Mouse (Mus musculus): ENCODE measurements at regions not wholly inside any gene's neighbourhood (a gene's known extent, or its start where the extent isn't known, plus 50 kb on each side); places are given as distances from the start of the nearest gene placed in this dataset.
A peak's percentile ranks its signal among the peaks of the same experiment; 100 is the strongest.

GRCm38 (mm10) chr8:89152867-89153595 is 109.1 kb upstream of the Sall1 start:
- Histone ChIP-seq H3K36me3 (no peaks in the 10 kb centered on the region), H3K4me1 (0 out of 2 replicates have a peak, but pooled peaks cover 11% of the 10 kb centered on the region), H3K4me3 (replicated peaks) (no peak overlapping the region), H3K4me2 (0 out of 2 replicates have a peak overlapping the region, but pooled peaks have one; percentile 5), H3K9ac (no peak overlapping the region), H3K27me3 (replicated peaks) (no peaks in the 10 kb centered on the region), H3K9me3 (no peaks in the 10 kb centered on the region), H3K27ac (no peak overlapping the region)
- 32% methylated on average over 17 of the region's 17 CpGs for WGBS
- no peak for ATAC-seq (ENCODE audit: insufficient read depth, low FRiP score, low read depth)

- Histone ChIP-seq H3K9ac (no peak overlapping the region), H3K4me2 (no peak overlapping the region)
- WGBS, result 58% methylated on average over 8 of the region's 8 CpGs
Observed at GRCm38 (mm10) chr8:89152331-89152730, 108.4 kb upstream of the Sall1 start.

GRCm38 (mm10) chr8:89150952-89151351 is 107.0 kb upstream of the Sall1 start:
- Histone ChIP-seq H3K27ac (no peak overlapping the region), H3K9me3 (no peaks in the 10 kb centered on the region), H3K4me3 (replicated peaks) (no peak overlapping the region), H3K36me3 (no peaks in the 10 kb centered on the region), H3K4me1 (0 out of 2 replicates have a peak, but pooled peaks cover 11% of the 10 kb centered on the region), H3K4me2 (no peak overlapping the region), H3K9ac (no peak overlapping the region), H3K27me3 (replicated peaks) (no peaks in the 10 kb centered on the region)
- ATAC-seq (ENCODE audit: insufficient read depth, low FRiP score, low read depth), result no peak
- WGBS, result 74% methylated on average over 2 of the region's 2 CpGs

More at GRCm38 (mm10) chr8:89152331-89152730, 108.4 kb upstream of the Sall1 start:
- H3K27me3 ChIP-seq (replicated peaks), result no peaks in the 10 kb centered on the region
- H3K9me3 ChIP-seq, result no peaks in the 10 kb centered on the region
- no peak overlapping the region for H3K27ac ChIP-seq
- H3K4me3 ChIP-seq (replicated peaks), result no peak overlapping the region
- ATAC-seq (ENCODE audit: insufficient read depth, low FRiP score, low read depth), result no peak
- 0 out of 2 replicates have a peak, but pooled peaks cover 11% of the 10 kb centered on the region for H3K4me1 ChIP-seq
- H3K36me3 ChIP-seq, result no peaks in the 10 kb centered on the region

- H3K9me3 ChIP-seq, result no peaks in the 10 kb centered on the region
- 0 out of 2 replicates have a peak, but pooled peaks cover 5% of the 10 kb centered on the region for H3K27me3 ChIP-seq (replicated peaks)
- H3K4me2 ChIP-seq, result no peak overlapping the region
- no peaks in the 10 kb centered on the region for H3K36me3 ChIP-seq
- 59% methylated on average over 8 of the region's 8 CpGs for WGBS
- no peak overlapping the region for H3K9ac ChIP-seq
- 0 out of 2 replicates have a peak, but pooled peaks cover 2% of the 10 kb centered on the region for H3K4me1 ChIP-seq
- no peak for ATAC-seq (ENCODE audit: insufficient read depth, low FRiP score, low read depth)
- no peak overlapping the region for H3K4me3 ChIP-seq (replicated peaks)
- H3K27ac ChIP-seq, result no peak overlapping the region
Observed at GRCm38 (mm10) chr8:89141529-89142235, 97.7 kb upstream of the Sall1 start.

- 60% methylated on average over 3 of the region's 3 CpGs for WGBS
Observed at GRCm38 (mm10) chr8:89139876-89140275, 95.9 kb upstream of the Sall1 start.

GRCm38 (mm10) chr8:89138416-89139125 is 94.6 kb upstream of the Sall1 start:
- 53% methylated on average over 8 of the region's 8 CpGs for WGBS
- H3K9me3 ChIP-seq, result no peaks in the 10 kb centered on the region
- no peak for ATAC-seq (ENCODE audit: insufficient read depth, low FRiP score, low read depth)

More at GRCm38 (mm10) chr8:89139876-89140275, 95.9 kb upstream of the Sall1 start:
- Histone ChIP-seq H3K27ac (no peak overlapping the region), H3K4me1 (0 out of 2 replicates have a peak, but pooled peaks cover 2% of the 10 kb centered on the region), H3K4me2 (no peak overlapping the region), H3K9me3 (no peaks in the 10 kb centered on the region), H3K9ac (no peak overlapping the region), H3K4me3 (replicated peaks) (no peak overlapping the region), H3K36me3 (no peaks in the 10 kb centered on the region), H3K27me3 (replicated peaks) (0 out of 2 replicates have a peak, but pooled peaks cover 5% of the 10 kb centered on the region)
- ATAC-seq (ENCODE audit: insufficient read depth, low FRiP score, low read depth), result no peak

GRCm38 (mm10) chr8:89134581-89135484 is 90.9 kb upstream of the Sall1 start:
- no peak overlapping the region for H3K4me3 ChIP-seq (replicated peaks)
- WGBS, result 73% methylated on average over 19 of the region's 19 CpGs
- H3K9me3 ChIP-seq, result no peaks in the 10 kb centered on the region
- no peaks in the 10 kb centered on the region for H3K27me3 ChIP-seq (replicated peaks)
- H3K4me2 ChIP-seq, result no peak overlapping the region
- no peak overlapping the region for H3K9ac ChIP-seq
- no peaks in the 10 kb centered on the region for H3K36me3 ChIP-seq
- H3K27ac ChIP-seq, result no peak overlapping the region
- ATAC-seq (ENCODE audit: insufficient read depth, low FRiP score, low read depth), result no peak
- no peaks in the 10 kb centered on the region for H3K4me1 ChIP-seq

More at GRCm38 (mm10) chr8:89138416-89139125, 94.6 kb upstream of the Sall1 start:
- Histone ChIP-seq H3K4me3 (replicated peaks) (no peak overlapping the region), H3K4me2 (no peak overlapping the region), H3K27ac (no peak overlapping the region; the same call in 1 of the 2 replicates), H3K27me3 (replicated peaks) (0 out of 2 replicates have a peak, but pooled peaks cover 5% of the 10 kb centered on the region), H3K36me3 (no peaks in the 10 kb centered on the region), H3K4me1 (0 out of 2 replicates have a peak, but pooled peaks cover 2% of the 10 kb centered on the region), H3K9ac (no peak overlapping the region)

GRCm38 (mm10) chr8:89134058-89134457 is 90.1 kb upstream of the Sall1 start:
- Histone ChIP-seq H3K4me3 (replicated peaks) (no peak overlapping the region), H3K9me3 (no peaks in the 10 kb centered on the region), H3K36me3 (no peaks in the 10 kb centered on the region), H3K4me1 (no peaks in the 10 kb centered on the region), H3K4me2 (no peak overlapping the region), H3K27ac (no peak overlapping the region), H3K27me3 (replicated peaks) (no peaks in the 10 kb centered on the region), H3K9ac (no peak overlapping the region)
- 35% methylated on average over 5 of the region's 5 CpGs for WGBS
- no peak for ATAC-seq (ENCODE audit: insufficient read depth, low FRiP score, low read depth)

GRCm38 (mm10) chr8:89121051-89121450 is 77.1 kb upstream of the Sall1 start:
- ATAC-seq (ENCODE audit: insufficient read depth, low FRiP score, low read depth), result no peak
- H3K9me3 ChIP-seq, result no peaks in the 10 kb centered on the region
- H3K4me2 ChIP-seq, result no peak overlapping the region
- H3K36me3 ChIP-seq, result no peaks in the 10 kb centered on the region
- no peaks in the 10 kb centered on the region for H3K27me3 ChIP-seq (replicated peaks)
- no peak overlapping the region for H3K27ac ChIP-seq
- WGBS, result 68% methylated on average over 6 of the region's 6 CpGs
- no peak overlapping the region for H3K4me3 ChIP-seq (replicated peaks)
- H3K9ac ChIP-seq, result no peak overlapping the region
- H3K4me1 ChIP-seq, result no peaks in the 10 kb centered on the region

- H3K9ac ChIP-seq, result no peak overlapping the region
- H3K4me3 ChIP-seq (replicated peaks), result no peak overlapping the region
- no peaks in the 10 kb centered on the region for H3K4me1 ChIP-seq
- 69% methylated on average over 15 of the region's 15 CpGs for WGBS
- ATAC-seq (ENCODE audit: insufficient read depth, low FRiP score, low read depth), result no peak
- H3K27me3 ChIP-seq (replicated peaks), result no peaks in the 10 kb centered on the region
- no peaks in the 10 kb centered on the region for H3K36me3 ChIP-seq
- H3K9me3 ChIP-seq, result no peaks in the 10 kb centered on the region
- H3K4me2 ChIP-seq, result no peak overlapping the region
- no peak overlapping the region for H3K27ac ChIP-seq
Observed at GRCm38 (mm10) chr8:89107895-89108660, 64.1 kb upstream of the Sall1 start.

Measured in stomach, embryonic 15.5 days (tissue).